Mouse (Mus musculus): Measurements from ENCODE around the gene Nudt14.
A peak's percentile ranks its signal among the peaks of the same experiment; 100 is the strongest.

Gene Nudt14

DNA sequence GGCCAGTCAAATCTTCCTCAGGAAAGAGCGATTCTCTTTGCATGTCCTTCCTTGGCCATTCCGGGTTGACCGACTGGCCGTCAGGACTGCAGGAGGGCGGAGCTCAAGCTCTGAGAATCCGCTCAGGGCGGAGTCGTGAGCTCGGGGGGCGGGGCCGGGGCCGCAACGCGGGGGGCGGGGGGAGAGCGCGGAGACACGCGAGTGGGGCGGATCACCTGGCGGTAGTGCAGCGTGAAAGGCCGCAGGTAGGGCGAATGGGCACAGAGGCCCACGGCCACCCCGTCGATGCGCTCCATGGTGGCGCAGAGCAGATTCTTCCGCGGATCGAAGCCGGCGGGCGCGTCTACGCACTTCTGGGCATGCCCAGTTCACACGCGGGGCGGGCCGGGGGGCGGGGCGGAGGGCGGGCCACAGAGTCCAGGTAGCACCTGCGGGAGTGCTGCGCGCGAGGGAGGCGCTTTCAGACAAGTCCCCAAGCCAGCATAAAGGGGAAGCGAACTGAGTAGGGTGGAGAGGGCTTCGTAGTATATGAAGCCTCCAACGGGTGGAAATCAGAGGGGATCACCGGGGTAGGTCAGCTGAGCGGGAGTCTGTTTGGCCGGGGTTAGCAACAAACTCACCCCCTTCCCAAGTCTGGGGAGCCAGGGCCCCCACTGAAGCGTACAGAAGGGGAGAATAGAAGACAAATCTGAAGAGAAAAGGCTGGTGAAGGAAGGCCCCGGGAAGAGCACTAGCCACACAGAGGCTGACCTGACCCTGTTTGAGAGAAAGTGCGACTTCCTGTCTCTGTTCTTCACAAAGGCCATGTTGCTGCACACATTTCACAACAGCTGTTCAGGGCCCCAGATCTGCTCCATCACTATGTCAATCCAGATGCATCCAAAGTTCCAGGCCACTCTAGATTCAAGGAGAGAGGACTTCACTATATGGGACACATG, at the start of gene Nudt14:
Nudt14 (minus strand) TSS at position 349 of the 938 bp plus-strand sequence.
- peak; percentile 68 for DNase-seq (ENCODE audit: low spot score)

GRCm38 (mm10) chr12:112991444-112991843, 49.5 kb upstream of the Nudt14 start:
- no peak for DNase-seq (ENCODE audit: low spot score)

- no peak for DNase-seq (ENCODE audit: low spot score)
These were observed 48.9 kb upstream of the Nudt14 start for GRCm38 (mm10) chr12:112990706-112991405.

DNA sequence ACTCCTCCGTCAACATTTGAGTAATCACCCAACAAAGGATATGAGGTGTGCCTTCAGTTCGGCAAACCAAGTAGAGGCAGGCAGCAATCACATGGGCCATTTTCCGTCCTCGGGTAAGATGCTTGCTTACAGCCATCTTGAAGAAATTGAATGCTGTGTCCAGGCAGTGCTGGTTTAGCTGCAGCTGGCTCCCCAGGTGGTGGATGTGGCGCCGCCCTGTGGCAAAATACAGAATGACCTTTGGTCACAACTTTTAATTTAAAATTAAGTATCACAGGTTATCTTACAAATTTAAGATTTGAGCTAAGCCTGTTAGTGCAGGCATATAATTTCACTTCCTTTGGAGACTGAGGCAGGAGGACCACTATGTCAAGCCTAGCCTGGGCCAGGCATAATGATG, 46.0 kb upstream of the Nudt14 start:
- DNase-seq (ENCODE audit: low spot score): no peak

GRCm38 (mm10) chr12:112985346-112985745, 43.4 kb upstream of the Nudt14 start:
- no peak for DNase-seq (ENCODE audit: low spot score)

GRCm38 (mm10) chr12:112982031-112982430, 40.1 kb upstream of the Nudt14 start:
- no peak for DNase-seq (ENCODE audit: low spot score)

- no peak for DNase-seq (ENCODE audit: low spot score)
These were observed 35.2 kb upstream of the Nudt14 start for GRCm38 (mm10) chr12:112977156-112977555.

DNA sequence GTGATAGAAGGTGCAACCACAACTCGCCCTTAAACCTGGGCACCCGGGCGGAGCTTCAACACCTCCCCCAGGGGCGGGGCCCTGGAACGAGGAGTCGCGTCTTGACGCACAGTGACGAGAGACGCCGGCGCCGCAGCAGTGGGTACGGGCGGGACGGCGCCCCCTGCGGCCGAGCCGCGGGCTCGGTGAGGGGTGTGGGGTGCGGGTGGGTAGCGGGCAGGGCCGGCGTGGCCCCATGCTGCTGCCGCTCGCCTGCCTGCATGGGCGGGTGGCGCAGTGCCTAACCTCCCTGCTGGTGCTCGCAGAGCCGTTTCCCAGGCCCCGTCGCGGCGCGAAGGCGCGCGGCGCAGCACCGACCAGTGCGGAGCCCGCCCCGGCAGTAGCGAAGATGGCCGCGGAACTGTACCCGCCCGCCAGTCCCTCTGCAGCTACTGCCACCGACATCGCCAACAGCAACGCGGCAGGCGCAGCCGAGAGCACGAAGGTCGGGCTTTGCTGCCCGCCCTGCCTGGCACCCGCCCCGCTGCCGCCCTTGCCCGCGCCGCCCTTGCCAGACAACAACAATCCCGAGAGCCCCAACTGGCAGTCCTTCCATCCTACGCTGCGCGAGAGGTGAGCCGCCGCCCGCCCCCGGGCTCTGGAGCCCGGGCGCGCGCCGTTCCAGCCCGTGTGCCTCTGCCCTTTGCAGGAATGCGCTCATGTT, 34.6 kb upstream of the Nudt14 start, which contains the start of gene Btbd6:
Btbd6 (plus strand) TSS at position 112 of the 703 bp plus-strand sequence.
- peak; percentile 73 for DNase-seq (ENCODE audit: low spot score)

DNA sequence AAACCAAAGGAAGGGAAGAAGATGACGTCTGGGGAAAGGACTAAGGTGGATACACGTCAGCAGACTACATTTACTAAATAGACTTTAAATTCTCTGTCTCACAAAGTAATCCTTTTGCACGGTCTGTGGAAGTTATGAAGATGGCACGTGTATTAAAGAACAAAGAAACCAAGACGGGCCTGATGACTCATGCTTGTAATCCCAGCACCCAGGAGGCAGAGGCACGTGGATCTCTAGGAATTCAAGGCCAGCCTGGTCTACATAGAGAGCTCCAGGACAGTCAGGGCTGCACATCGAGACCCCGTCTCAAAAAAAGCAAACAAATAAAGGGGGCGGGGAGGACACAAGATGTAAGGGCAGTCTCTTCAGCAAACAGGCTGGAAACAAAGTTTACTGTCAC, 32.8 kb upstream of the Nudt14 start:
- DNase-seq (ENCODE audit: low spot score): no peak

DNA sequence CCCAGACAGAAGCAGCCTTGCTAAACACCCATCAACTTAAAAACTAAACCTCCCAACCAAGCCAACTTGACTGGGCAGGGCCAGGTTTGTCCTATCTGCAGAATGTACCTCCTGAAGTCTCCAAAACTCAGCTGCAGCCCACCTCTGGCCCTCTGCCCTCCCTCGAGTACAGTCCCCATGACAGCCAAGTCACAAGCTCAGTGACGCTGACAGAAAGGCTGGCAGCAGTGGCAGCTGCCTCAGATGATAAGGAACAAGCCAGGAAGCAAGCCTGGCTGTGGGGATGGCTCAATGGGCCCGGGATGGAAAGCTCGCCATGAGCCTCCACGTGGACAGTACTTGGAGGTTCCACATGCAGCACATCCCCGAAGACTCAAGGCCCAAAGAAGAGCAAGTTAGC, 27.7 kb upstream of the Nudt14 start:
- DNase-seq (ENCODE audit: low spot score): no peak

DNA sequence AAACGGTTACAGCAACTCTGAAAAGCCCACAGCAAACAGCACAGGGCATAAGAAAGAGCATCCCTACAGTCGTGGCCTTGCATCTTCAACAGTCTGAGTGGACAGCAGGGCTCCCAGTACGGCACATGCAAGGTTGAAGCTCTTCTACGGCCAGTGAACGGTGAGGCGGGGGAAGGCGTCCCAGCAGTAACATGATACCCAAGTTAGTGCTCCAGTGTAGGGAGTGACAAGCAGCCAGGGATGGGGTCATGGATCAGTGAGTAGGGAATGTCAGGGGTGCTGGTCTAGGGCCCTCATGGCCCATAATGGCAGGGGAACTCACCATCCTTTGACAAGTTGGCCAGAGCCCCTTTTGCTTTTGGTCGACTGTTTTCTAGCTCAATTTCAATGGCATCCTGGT, 27.0 kb upstream of the Nudt14 start:
- DNase-seq (ENCODE audit: low spot score): no peak

GRCm38 (mm10) chr12:112965783-112966182, 23.9 kb upstream of the Nudt14 start:
- DNase-seq (ENCODE audit: low spot score): no peak

GRCm38 (mm10) chr12:112961872-112962271, 19.9 kb upstream of the Nudt14 start:
- DNase-seq (ENCODE audit: low spot score): no peak

- no peak for DNase-seq (ENCODE audit: low spot score)
These were observed 19.5 kb upstream of the Nudt14 start for GRCm38 (mm10) chr12:112961428-112961827.

DNA sequence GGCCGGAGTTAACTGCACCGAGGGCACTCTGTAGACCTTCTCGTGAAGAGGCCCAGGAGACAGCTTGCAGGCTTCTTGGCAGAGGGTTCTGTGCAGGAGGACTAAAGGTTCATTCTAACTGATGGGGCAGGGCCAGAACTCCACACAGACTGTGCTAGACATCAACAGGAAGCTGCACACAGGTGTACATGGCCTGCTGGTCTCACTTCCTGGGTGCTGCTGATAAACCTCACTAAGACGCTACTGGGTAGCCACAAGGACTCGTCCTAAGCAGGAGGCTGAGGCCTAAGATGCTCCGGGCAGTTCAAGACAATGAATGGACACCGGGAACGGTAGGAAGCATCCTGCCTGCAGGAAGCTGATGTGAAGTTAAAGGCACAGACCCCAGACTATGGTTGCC, 17.5 kb upstream of the Nudt14 start:
- no peak for DNase-seq (ENCODE audit: low spot score)

DNA sequence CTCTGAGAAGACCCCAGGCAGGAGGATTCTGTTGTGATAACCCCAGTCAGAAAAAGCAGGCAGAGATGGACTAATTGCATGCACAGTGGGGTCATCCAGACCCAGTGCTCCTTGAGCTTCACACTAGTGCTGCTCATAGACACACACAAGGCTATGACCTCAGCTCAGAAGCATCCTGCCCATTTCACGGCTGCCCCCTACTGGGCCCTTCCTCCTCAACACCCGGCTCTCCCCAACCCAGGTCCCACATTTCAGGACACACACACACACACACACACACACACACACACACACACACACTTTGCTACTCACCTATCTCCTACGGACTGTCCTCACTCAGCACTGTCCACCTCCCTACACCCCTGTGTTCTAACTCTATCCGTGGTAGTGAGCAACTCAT, 16.4 kb upstream of the Nudt14 start:
- no peak for DNase-seq (ENCODE audit: low spot score)

DNA sequence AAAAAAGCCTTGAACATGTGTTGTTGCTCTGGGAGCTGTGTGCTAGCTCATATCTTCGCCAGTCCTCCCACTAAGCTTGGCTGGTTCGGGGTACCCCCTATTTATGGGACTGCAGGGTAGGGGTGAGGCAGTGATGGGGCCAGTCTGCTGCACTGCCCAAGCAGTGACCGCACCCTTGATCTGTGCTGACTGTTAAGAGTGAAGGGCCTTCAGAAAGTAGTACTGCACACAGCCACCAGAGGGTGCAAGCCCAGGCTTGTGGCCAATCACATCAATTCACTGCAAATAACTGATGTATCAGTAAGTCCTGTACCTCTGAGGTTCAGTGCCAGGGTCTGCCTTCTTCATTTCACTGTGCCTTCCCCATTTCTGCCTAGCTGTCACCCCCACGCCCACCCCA, 13.9 kb upstream of the Nudt14 start:
- peak; percentile 74 for DNase-seq (ENCODE audit: low spot score)

GRCm38 (mm10) chr12:112952926-112953565, 11.1 kb upstream of the Nudt14 start:
- DNase-seq (ENCODE audit: low spot score): no peak

GRCm38 (mm10) chr12:112952433-112952832, 10.5 kb upstream of the Nudt14 start:
- DNase-seq (ENCODE audit: low spot score): no peak

GRCm38 (mm10) chr12:112951150-112951842, 9.4 kb upstream of the Nudt14 start:
- no peak for DNase-seq (ENCODE audit: low spot score)

- DNase-seq (ENCODE audit: low spot score): no peak
These were observed 8.8 kb upstream of the Nudt14 start for GRCm38 (mm10) chr12:112950761-112951129.
